Mouse (Mus musculus): ENCODE results near the gene 9130023H24Rik. TPM values are rescaled to one million over a fixed set of nuclear protein-coding genes. Genes with fewer than 3 reads are reported as not detected.

Gene 9130023H24Rik
- 9.1 and 11.5 TPM in 2 replicates for polyA plus RNA-seq (2014; fragmentation: Nextera tagmentation; extraction: Ambion mirVana)

DNA sequence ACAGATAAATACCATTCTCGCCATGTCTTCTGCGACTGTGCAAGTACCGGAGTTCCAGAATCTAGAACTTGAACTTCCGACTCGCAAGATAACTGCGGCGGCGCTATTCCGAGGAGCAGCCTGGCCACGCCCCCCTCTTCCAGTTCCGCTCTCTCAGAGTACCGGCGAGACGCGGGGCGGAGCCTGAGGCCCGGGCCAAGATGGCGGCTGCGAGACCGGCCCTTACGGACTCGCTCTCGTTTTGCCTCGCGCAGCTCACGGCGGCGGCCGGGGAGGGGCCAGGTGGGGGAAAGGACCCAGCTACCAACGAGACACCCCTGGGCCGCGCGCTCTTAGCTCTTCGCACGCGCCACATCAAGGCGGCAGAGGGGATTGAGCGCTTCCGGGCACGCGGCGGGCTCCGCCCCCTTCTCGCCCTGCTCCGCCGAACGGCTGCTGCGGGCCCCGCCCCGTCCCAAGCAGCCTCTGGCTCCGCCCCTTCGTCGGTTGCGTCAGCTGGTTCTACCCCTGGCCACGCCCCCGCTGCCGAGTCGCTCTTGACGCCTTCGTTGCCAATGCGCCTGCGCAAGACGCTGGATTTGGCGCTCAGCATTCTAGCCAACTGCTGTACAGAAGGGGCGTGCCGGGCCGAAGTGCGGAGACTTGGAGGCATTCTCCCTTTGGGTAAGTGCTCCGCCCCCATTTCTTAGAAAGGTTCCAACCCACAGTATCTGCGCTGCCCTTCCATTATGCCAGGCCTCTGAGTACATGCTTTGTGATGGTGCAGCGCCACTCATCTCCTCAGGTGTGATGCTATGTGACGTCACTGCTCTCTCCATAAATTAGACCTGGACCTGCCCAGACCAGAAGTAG lies at the start of gene 9130023H24Rik:
Gene 9130023H24Rik (minus strand): TSS at position 105 of the 852 bp plus-strand sequence.
- WGBS, result under 1% methylated on average over 72 of the region's 72 CpGs

DNA sequence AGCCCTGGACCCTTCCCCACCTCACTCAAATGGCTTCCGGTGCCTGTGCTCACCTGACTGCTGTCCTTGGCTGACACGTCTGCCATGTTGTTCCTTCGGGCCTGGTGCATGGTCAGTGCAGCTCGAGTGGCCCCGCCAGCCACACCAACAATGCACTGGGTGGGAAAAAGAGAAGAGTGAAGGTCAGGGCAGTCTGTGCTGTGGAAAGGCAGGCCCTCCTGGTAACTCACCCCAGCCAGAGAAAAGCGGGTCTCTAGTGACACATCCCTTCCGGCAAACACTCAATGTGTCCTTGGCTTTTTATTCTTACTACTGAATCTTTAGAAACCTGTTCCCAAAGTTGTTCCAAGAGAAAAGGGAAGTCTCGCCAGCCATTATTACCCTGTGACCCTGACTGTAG lies 47.2 kb upstream of the 9130023H24Rik start:
- 90% methylated on average over 8 of the region's 8 CpGs for WGBS
- H3K4me2 ChIP-seq (ENCODE audit: low read length), result no peak overlapping the region
- ATAC-seq (ENCODE audit: low FRiP score, low TSS enrichment), result no peak
- H3K9me3 ChIP-seq (ENCODE audit: control insufficient read depth, low read length), result no peaks in the 10 kb centered on the region
- peaks cover 24% of the 10 kb centered on the region for H3K36me3 ChIP-seq (ENCODE audit: control insufficient read depth, insufficient read depth, low read length)
- no peak overlapping the region for H3K9ac ChIP-seq (replicated peaks; ENCODE audit: low read length)
- peaks cover 6% of the 10 kb centered on the region; the same call in 1 of the 2 replicates for H3K4me1 ChIP-seq (ENCODE audit: control insufficient read depth, insufficient read depth, low read length)
- H3K27ac ChIP-seq (replicated peaks; ENCODE audit: low read depth, low read length), result no peak overlapping the region
- DNase-seq, result no peak
- no peaks in the 10 kb centered on the region for H3K27me3 ChIP-seq (ENCODE audit: control insufficient read depth, insufficient read depth, low read length)
- no peak overlapping the region for H3K4me3 ChIP-seq (replicated peaks; ENCODE audit: low read depth, low read length)

More for the DNA sequence above, at the start of gene 9130023H24Rik:
- no peaks in the 10 kb centered on the region for H3K9me3 ChIP-seq (ENCODE audit: control insufficient read depth, low read length)
- H3K27me3 ChIP-seq (ENCODE audit: control insufficient read depth, insufficient read depth, low read length), result no peaks in the 10 kb centered on the region
- peak within 1 kb of the TSS; percentile 89 for H3K4me2 ChIP-seq (ENCODE audit: low read length)
- H3K4me3 ChIP-seq (replicated peaks; ENCODE audit: low read depth, low read length), result peak within 1 kb of the TSS; percentile 67
- H3K9ac ChIP-seq (replicated peaks; ENCODE audit: low read length), result peak within 1 kb of the TSS; percentile 71
- H3K36me3 ChIP-seq (ENCODE audit: control insufficient read depth, insufficient read depth, low read length), result peaks cover 28% of the 10 kb centered on the region
- DNase-seq (peak; percentile 100), ATAC-seq (ENCODE audit: low FRiP score, low TSS enrichment) (peak; percentile 93)
- H3K4me1 ChIP-seq (ENCODE audit: control insufficient read depth, insufficient read depth, low read length), result peaks cover 12% of the 10 kb centered on the region
- H3K27ac ChIP-seq (replicated peaks; ENCODE audit: low read depth, low read length), result peak within 1 kb of the TSS; percentile 97

DNA sequence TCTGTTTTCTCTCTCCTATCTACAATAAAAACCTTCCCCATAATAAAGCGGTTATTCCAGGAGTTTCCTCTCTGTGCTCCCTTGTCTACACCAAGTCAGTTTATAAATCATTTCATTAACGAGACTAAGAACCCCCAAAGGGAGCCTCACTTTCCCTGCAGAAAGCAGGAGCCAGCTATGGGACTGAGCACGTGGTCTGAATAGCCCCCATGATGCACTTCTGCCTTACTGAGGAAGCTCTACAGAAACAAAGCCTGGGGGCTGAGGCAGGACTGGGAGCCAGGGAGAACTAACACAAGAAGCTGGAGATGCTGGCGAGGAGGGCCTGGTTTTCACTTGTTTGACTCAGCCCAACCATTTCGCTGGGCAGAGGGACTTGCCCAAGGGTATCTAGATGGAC lies 46.2 kb upstream of the 9130023H24Rik start:
- Histone ChIP-seq H3K27me3 (ENCODE audit: control insufficient read depth, insufficient read depth, low read length) (no peaks in the 10 kb centered on the region), H3K27ac (replicated peaks; ENCODE audit: low read depth, low read length) (no peak overlapping the region), H3K4me3 (replicated peaks; ENCODE audit: low read depth, low read length) (no peak overlapping the region), H3K4me2 (ENCODE audit: low read length) (no peak overlapping the region), H3K9me3 (ENCODE audit: control insufficient read depth, low read length) (no peaks in the 10 kb centered on the region), H3K36me3 (ENCODE audit: control insufficient read depth, insufficient read depth, low read length) (peaks cover 29% of the 10 kb centered on the region), H3K9ac (replicated peaks; ENCODE audit: low read length) (no peak overlapping the region), H3K4me1 (ENCODE audit: control insufficient read depth, insufficient read depth, low read length) (peaks cover 6% of the 10 kb centered on the region; the same call in 1 of the 2 replicates)
- 47% methylated on average over 5 of the region's 5 CpGs for WGBS
- DNase-seq, result peak; percentile 15
- ATAC-seq (ENCODE audit: low FRiP score, low TSS enrichment), result no peak

DNA sequence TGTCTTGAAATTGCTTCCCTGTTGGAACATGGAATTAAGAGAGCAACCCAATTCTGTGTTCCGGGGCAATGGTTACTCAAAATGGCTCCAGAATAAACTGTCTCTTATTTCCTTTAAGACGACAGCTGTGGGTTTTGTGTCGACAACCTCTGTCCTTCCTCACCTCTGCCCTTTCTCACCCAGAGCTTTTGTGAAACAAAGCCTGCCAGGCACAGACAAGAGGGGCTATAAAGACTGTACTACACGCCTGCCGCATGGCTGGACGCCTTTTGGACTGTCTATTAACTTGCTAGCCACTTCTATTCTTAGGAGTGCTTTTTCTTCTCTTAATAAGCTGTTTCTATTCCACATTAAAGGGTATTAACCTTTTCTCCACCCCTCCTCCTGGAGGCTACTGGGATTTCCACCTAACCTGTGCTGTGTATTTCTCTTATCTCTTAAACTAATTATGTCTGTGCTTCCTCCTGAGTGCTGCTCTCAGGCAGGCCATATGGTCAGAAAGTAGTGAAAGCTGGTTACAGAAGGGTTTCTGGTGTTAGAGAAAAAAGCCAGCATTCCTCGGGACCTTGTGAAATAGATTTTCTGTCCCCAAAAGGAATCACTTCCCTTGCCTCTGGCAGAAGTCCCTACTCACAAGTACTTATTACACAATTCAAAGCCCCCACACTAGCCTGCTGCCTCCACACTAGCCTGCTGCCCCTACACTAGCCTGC lies 44.9 kb upstream of the 9130023H24Rik start:
- ATAC-seq (ENCODE audit: low FRiP score, low TSS enrichment) (no peak), DNase-seq (peak; percentile 6)
- H3K27ac ChIP-seq (replicated peaks; ENCODE audit: low read depth, low read length), result no peak overlapping the region
- 6% methylated on average over 7 of the region's 7 CpGs for WGBS
- H3K9me3 ChIP-seq (ENCODE audit: control insufficient read depth, low read length), result no peaks in the 10 kb centered on the region
- peaks cover 6% of the 10 kb centered on the region; the same call in 1 of the 2 replicates for H3K4me1 ChIP-seq (ENCODE audit: control insufficient read depth, insufficient read depth, low read length)
- H3K4me3 ChIP-seq (replicated peaks; ENCODE audit: low read depth, low read length), result no peak overlapping the region
- no peak overlapping the region for H3K4me2 ChIP-seq (ENCODE audit: low read length)
- peaks cover 28% of the 10 kb centered on the region for H3K36me3 ChIP-seq (ENCODE audit: control insufficient read depth, insufficient read depth, low read length)
- no peak overlapping the region for H3K9ac ChIP-seq (replicated peaks; ENCODE audit: low read length)
- no peaks in the 10 kb centered on the region for H3K27me3 ChIP-seq (ENCODE audit: control insufficient read depth, insufficient read depth, low read length)

GRCm38 (mm10) chr7:128281765-128282164 lies 43.9 kb upstream of the 9130023H24Rik start:
- Histone ChIP-seq H3K4me1 (ENCODE audit: control insufficient read depth, insufficient read depth, low read length) (peaks cover 6% of the 10 kb centered on the region; the same call in 1 of the 2 replicates), H3K4me3 (replicated peaks; ENCODE audit: low read depth, low read length) (no peak overlapping the region), H3K9ac (replicated peaks; ENCODE audit: low read length) (no peak overlapping the region), H3K9me3 (ENCODE audit: control insufficient read depth, low read length) (no peaks in the 10 kb centered on the region), H3K36me3 (ENCODE audit: control insufficient read depth, insufficient read depth, low read length) (peaks cover 26% of the 10 kb centered on the region), H3K27me3 (ENCODE audit: control insufficient read depth, insufficient read depth, low read length) (no peaks in the 10 kb centered on the region), H3K27ac (replicated peaks; ENCODE audit: low read depth, low read length) (no peak overlapping the region), H3K4me2 (ENCODE audit: low read length) (no peak overlapping the region)
- 61% methylated on average over 11 of the region's 11 CpGs for WGBS
- ATAC-seq (ENCODE audit: low FRiP score, low TSS enrichment) (no peak), DNase-seq (no peak)

GRCm38 (mm10) chr7:128279750-128280149 lies 41.9 kb upstream of the 9130023H24Rik start:
- DNase-seq (no peak), ATAC-seq (ENCODE audit: low FRiP score, low TSS enrichment) (no peak)
- Histone ChIP-seq H3K27ac (replicated peaks; ENCODE audit: low read depth, low read length) (no peak overlapping the region), H3K36me3 (ENCODE audit: control insufficient read depth, insufficient read depth, low read length) (peaks cover 38% of the 10 kb centered on the region), H3K27me3 (ENCODE audit: control insufficient read depth, insufficient read depth, low read length) (no peaks in the 10 kb centered on the region), H3K4me3 (replicated peaks; ENCODE audit: low read depth, low read length) (no peak overlapping the region), H3K9me3 (ENCODE audit: control insufficient read depth, low read length) (no peaks in the 10 kb centered on the region), H3K4me2 (ENCODE audit: low read length) (no peak overlapping the region), H3K9ac (replicated peaks; ENCODE audit: low read length) (no peak overlapping the region), H3K4me1 (ENCODE audit: control insufficient read depth, insufficient read depth, low read length) (peaks cover 6% of the 10 kb centered on the region; the same call in 1 of the 2 replicates)
- 76% methylated on average over 4 of the region's 4 CpGs for WGBS

DNA sequence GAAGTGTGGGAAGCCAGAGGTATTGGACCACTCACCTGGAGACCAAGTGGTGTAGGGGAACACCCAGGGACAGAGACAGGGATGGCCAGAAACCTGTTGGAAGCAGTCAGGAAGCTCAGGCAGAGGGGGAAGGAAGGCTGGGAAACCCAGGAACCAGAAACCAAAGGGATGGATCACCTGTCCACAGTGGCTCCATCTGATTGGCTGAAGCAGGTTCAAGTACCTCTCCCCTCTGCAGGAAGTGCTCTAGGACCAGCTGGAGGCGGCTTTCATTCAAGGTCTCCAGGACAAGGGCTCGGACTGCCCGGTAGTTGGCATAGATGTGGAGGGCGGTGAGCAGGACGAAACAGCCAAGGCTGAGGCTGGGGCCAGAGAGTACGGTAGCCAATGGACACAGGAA lies 38.2 kb upstream of the 9130023H24Rik start:
- no peaks in the 10 kb centered on the region for H3K4me1 ChIP-seq (ENCODE audit: control insufficient read depth, insufficient read depth, low read length)
- H3K27me3 ChIP-seq (ENCODE audit: control insufficient read depth, insufficient read depth, low read length), result no peaks in the 10 kb centered on the region
- no peak overlapping the region for H3K4me2 ChIP-seq (ENCODE audit: low read length)
- no peak for ATAC-seq (ENCODE audit: low FRiP score, low TSS enrichment)
- H3K27ac ChIP-seq (replicated peaks; ENCODE audit: low read depth, low read length), result no peak overlapping the region
- H3K4me3 ChIP-seq (replicated peaks; ENCODE audit: low read depth, low read length), result no peak overlapping the region
- no peak for DNase-seq
- no peak overlapping the region for H3K9ac ChIP-seq (replicated peaks; ENCODE audit: low read length)
- WGBS, result 91% methylated on average over 6 of the region's 6 CpGs
- H3K36me3 ChIP-seq (ENCODE audit: control insufficient read depth, insufficient read depth, low read length), result peaks cover 62% of the 10 kb centered on the region
- H3K9me3 ChIP-seq (ENCODE audit: control insufficient read depth, low read length), result no peaks in the 10 kb centered on the region

DNA sequence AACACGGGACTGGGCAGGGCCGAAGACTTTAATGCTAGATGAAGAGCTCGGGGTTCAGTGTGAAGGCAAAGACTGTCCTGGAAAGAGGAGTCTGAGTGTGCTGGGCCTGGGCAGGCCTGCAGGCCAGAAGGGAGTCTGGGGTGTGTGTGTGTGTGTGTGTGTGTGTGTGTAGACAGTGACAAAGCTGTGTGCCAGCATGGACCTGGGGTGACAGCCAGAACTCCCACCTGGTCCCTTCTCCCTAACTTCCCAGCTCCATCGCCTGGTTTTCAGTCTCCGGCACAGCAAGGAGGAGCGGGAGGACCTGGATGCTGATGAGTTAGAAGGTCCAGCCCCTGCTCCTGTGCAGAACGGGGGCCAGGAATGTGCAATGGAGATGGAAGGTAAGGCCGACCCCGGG lies 33.7 kb upstream of the 9130023H24Rik start:
- no peaks in the 10 kb centered on the region for H3K9me3 ChIP-seq (ENCODE audit: control insufficient read depth, low read length)
- no peak for DNase-seq
- H3K36me3 ChIP-seq (ENCODE audit: control insufficient read depth, insufficient read depth, low read length), result peaks cover 46% of the 10 kb centered on the region
- no peak overlapping the region for H3K9ac ChIP-seq (replicated peaks; ENCODE audit: low read length)
- H3K4me2 ChIP-seq (ENCODE audit: low read length), result no peak overlapping the region
- H3K4me1 ChIP-seq (ENCODE audit: control insufficient read depth, insufficient read depth, low read length), result no peaks in the 10 kb centered on the region
- no peaks in the 10 kb centered on the region for H3K27me3 ChIP-seq (ENCODE audit: control insufficient read depth, insufficient read depth, low read length)
- no peak overlapping the region for H3K4me3 ChIP-seq (replicated peaks; ENCODE audit: low read depth, low read length)
- no peak overlapping the region for H3K27ac ChIP-seq (replicated peaks; ENCODE audit: low read depth, low read length)
- no peak for ATAC-seq (ENCODE audit: low FRiP score, low TSS enrichment)
- 94% methylated on average over 9 of the region's 9 CpGs for WGBS

Data from midbrain, embryonic 14.5 days (tissue).